Mouse (Mus musculus) brain, adult 2 months (tissue): Measurements from ENCODE around the gene Fdx1l.
"Not testable (repeated sequence)": the region's sequence is repeated elsewhere in the genome, so short reads cannot be mapped to it uniquely, and the experiment has no call there.

ENCODE experiments used
- DNase-seq: peaks from one replicate; pipeline ENCODE4 v3.0.0; 2011; ENCODE audit warnings: low read depth, low spot score

The Fdx1l gene

DNA sequence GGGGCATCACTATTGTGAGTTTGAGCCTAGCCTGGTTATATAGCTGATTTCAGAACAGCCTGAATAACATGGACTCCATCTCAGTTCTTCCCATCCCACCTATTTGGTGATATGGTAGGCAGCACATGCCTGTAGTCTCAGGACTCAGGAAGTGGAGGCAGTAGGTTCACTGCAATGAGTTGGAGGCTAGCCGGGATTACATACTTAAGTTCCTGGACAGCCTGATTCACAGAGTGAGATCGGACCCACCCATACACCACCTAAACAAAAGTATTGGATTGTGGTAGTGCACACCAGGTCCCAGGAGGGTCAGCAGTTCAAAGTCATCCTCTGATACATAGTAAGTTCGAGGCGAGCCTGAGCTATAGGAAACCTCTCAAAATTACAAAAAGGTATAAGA lies 773 bp downstream of the Fdx1l start:
- peak; percentile 36 for DNase-seq

DNA sequence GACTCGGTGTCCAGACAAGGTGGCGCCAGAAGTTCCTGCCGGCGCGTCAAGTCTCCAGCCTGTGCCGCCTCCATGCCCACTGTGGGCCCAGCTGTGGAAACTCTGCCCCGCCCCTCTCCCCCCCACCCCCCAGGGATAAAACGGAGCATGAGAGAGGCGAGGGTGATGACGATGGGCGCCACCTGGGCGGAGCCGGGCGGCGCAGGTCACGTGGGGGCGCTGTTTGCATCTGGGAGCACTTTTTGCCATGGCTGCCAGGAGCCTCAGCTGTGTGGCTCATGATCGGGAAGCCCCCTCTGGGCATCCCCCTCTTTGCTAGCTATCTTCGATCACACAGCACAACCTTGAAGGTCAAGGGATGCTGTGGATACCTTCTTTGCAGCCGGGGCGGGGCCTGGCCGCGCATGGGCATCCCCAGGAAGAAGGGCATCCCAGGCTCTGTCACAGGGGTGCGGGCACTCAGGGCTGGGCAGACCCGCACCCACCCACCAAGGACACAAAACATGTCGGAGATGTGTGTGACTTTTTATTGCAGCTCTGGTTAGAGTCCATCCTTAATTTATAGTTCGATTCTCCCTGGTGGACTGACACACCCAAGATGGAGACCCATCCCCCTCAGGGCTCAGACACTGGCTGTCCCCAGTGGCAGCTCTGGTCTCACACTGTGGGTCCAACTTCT lies 6.3 kb downstream of the Fdx1l start, which contains the start of gene Zglp1:
Gene Zglp1 (minus strand): TSS at position 88 of the 679 bp plus-strand sequence.
- no peak for DNase-seq

GRCm38 (mm10) chr9:21062928-21063327 lies 10.5 kb downstream of the Fdx1l start:
- peak; percentile 94 for DNase-seq

DNA sequence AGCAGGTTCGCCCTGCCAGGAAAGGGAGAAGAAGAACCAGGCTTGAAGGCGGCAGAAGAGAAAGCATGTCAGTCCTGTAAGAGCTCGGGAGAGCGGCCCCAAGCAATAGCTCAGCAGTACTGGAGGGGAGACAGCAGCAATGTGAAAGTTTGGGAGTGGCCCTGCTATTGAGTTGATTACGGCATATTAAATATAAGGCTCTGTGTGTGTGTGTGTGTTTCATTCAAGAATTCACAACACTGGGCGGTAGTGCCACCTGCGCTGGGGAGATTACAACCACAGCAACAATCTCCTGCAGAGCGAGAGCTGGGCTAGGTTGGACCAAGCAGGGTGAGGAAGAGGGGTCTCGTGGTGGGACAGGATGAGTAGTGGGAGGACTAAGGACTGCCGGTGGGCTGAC lies 21.8 kb downstream of the Fdx1l start:
- DNase-seq, result no peak

GRCm38 (mm10) chr9:21045235-21045634 lies 28.2 kb downstream of the Fdx1l start:
- no peak for DNase-seq

DNA sequence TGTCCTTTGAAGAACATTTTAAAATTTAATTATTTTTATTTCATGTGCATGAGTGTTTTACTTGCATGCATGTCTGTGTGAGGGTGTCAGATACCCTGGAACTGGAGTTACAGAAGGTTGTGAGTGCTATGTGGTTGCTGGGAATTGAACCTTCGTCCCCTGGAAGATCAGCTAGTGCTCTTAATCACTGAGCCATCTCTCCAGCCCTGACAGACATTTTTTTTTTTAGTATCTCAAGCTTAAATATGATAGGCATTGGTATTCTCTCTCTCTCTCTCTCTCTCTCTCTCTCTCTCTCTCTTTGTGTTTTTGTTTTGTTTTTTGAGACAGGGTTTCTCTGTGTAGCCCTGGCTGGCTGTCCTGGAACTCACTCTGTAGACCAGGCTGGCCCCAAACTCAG lies 28.6 kb downstream of the Fdx1l start:
- DNase-seq, result not testable (repeated sequence)

DNA sequence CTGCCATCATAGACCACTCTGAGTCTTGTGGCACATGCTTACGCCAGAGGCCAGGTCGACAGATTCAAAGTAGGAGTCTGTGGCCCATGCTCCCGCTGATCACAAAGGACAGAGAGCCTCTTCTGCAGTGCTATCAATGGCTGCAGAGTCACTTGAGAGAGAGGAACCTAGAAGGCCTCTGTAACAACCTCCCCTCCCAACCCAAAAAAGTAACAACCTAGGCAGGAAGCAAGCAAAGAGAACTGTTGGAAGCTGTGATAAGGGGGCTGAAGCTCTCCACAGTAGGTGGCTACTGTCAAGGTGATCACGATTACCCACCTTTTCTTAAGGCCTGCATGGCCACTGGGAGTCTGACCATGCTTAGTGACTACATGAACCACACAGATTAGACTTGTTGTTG lies 29.9 kb downstream of the Fdx1l start:
- DNase-seq, result no peak

DNA sequence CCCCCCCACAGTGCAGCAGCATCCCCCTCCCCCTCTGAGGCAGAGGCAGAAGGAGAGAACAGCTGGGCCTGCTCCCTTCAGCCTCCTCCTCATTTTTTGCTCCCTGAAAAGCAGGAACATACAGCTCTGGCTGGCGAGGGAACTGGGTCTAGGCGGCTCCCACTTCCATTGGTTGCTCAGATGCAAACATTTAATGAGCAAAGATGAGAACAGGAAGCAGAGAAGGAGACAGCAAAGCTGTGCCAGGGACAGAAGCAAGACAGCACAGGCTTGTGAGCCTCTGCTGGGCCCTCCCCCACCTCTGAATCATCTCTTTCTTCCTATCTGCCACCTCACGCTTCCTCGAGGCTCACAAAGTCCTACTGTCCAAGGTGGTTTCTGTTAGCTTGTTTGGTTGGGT lies 32.1 kb downstream of the Fdx1l start:
- peak; percentile 96 for DNase-seq

DNA sequence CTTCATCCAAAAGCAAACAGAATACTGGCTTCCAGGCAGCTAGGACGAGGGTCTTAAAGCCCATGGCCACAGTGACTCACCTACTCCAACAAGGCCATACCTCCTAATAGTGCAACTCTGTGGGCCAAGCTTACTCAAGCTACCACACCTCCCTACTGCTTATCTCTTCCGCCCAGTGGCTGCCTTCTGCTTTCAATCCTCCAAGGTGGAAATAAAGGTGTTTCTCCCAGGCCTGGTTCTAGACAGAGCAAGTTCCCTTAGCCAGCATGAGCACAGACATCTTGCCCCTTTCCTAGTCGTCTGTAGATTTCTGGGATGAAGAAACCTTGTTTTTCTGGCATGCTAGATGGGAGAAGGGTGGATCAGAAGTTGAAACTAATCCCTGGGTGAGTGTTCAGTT lies 33.6 kb downstream of the Fdx1l start:
- no peak for DNase-seq

DNA sequence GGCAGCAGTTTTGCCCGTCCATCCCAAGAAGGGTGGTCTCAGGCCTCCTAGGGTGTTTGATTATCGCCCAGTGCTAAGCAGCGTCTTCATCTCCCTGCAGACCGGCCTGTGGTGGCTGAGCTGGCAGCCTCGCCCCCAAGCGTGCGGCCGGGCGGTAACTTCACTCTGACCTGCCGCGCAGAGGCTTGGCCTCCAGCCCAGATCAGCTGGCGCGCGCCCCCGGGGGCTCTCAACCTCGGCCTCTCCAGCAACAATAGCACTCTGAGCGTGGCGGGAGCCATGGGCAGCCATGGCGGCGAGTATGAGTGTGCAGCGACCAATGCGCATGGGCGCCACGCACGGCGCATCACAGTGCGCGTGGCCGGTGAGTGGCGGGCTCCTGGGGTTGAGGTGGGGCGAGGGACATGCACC lies 35.9 kb downstream of the Fdx1l start:
- peak; percentile 51 for DNase-seq

GRCm38 (mm10) chr9:21036666-21037065 lies 36.7 kb downstream of the Fdx1l start:
- DNase-seq, result no peak

- no peak for DNase-seq
Measured at GRCm38 (mm10) chr9:21036161-21036560, 37.3 kb downstream of the Fdx1l start.

DNA sequence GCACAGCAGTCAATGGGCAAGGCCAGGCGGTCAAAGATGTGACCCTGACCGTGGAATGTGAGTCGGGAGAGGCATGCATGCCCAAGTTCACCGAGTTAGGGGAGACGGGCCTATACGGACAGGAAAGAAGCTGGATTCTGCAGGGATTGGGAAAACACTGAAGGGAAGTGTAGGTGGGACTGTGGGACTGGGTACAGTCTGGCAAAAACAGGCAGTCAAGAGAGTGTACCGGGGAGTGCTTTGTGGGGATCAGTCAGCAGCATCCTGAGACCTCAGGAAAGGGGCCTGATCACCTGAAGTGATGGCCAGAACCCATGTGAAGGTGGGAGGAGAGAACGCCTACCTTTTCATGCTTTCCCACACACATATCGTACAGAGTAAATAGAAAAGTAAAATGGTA lies 37.8 kb downstream of the Fdx1l start:
- DNase-seq, result peak; percentile 61

DNA sequence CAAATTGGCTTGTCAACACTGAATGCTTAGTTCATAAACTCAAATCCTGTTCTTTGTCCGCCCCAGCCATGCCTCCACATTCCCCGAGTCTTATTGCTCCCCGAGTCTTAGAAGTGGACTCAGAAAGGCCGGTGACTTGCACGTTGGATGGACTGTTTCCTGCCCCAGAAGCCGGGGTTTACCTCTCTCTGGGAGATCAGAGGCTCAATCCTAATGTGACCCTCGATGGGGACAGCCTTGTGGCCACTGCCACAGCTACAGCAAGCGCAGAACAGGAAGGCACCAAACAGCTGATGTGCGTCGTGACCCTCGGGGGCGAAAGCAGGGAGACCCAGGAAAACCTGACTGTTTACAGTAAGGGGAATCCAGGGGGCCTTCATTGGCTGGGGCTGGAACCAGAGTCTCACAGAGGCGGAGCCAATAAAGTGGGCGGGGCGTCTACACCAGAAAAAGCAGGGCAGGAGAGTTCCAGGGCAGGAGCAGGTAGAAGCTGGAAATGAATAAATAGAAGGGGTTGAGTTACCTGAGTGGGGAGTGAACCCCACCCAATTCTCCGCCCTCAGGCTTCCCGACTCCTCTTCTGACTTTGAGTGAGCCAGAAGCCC lies 38.8 kb downstream of the Fdx1l start:
- no peak for DNase-seq

DNA sequence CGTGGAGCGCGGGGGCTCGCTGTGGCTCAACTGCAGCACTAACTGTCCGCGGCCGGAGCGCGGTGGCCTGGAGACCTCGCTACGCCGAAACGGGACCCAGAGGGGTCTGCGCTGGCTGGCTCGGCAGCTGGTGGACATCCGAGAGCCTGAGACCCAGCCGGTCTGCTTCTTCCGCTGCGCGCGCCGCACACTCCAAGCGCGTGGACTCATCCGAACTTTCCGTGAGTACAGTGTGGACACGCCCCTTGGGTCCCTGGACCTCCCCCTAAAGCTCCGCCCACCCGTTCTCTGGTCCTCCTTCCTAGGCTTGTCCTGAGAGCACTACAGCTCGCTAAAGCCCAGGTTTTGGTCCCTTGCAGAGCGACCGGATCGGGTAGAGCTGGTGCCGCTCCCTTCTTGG lies 40.3 kb downstream of the Fdx1l start:
- DNase-seq, result peak; percentile 83

DNA sequence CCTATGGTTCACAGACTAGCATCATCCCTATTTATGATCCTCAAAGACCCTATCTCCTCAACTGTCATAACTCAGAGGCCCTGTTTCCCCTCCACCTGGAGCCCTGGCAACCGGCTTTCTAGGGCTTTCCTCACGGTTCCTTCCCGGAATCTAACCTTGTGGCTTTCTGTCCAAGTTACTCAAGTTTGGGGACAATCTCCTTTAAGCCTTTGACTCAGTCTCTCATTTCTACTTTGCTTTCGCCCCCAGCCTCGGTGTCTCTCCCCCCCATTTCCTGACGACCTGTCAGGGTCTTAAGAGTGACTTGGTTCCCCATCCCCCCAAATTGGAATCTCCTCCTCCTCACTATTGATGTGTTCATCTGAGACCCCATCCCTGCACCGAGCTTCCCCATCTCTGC lies 40.9 kb downstream of the Fdx1l start:
- no peak for DNase-seq

GRCm38 (mm10) chr9:21031896-21032351 lies 41.5 kb downstream of the Fdx1l start, which contains the start of gene Icam5:
TSS of gene Icam5 (plus strand) at chr9:21032073.
- peak; percentile 90 for DNase-seq

DNA sequence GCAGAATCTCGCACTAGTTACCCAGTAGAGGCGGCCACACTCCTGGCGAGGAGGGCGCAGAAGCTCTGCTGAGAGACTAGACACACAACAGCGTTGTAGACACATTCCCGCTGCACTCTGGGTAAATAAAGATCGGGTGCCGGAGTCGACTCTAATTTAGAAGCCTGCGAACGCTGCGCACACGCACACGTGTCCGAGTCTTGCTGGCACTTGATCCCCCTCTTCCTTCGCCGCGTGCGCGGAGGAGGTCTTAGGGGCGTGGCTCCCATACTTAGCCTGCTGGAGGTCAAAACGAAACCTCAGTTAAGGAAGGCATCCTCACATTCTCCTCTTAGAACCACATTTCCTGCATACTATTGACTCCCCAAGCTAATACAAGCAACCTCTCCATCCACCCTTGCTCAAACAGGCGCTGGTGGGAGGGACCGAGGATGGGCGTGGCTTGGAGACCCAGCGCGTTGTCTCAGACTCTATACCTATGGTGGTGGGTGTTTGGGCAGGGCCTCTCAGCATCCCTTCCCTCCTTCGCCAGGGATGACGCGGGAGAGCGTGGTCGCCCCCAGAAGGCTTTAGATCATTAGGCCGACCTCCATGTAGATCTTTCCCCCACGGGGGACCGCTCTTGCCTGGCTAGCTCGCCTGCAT lies 42.0 kb downstream of the Fdx1l start:
- DNase-seq, result peak; percentile 93

DNA sequence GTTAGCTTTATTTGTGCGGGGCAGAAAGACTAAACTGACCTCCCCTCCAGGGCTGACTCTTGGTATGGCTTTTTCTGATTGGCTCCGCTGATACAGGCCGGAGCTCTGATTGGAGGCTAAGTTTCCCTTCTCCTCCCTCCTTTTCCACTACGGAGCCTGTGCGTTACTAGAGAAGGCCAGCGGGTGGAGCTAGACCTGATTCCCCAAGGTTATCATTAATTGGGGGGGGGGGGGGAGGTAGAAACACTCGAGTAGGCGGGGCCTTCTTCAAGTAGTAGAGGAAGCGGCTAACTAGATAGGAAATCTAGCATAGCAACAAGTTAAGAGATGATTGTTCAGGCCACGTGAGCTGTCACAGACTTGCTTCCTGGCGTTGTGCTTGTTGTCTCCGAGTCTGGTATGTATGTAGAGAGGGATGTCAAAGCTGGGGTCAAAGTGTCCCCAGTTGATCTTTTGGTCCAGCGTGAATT lies 42.6 kb downstream of the Fdx1l start:
- DNase-seq, result peak; percentile 97

DNA sequence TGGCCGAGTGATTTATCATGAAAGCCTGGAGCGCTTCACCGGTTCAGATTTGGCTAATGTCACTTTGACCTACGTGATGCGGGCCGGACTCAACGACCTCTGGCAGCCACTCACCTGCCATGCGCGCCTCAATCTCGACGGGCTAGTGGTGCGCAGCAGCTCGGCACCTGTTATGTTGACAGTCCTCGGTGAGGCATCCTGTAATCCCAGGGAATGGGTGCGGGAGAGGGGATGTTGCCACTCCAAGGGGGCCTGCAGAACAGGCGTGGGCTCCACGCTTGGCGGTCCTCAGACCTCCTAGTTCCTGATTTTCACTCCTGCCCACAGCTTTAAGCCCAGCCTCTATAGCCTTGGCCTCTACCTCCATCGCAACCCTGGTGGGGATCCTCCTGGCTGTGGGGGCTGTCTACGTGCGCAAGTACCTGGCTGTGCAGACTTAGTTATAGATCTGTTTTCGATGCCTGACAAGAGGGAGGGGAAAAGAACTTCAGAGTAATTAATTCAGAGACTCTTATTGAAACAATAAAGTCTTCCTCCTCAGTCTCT lies 43.3 kb downstream of the Fdx1l start:
- DNase-seq, result no peak

- DNase-seq, result peak; percentile 74
Measured at GRCm38 (mm10) chr9:21029291-21030054, 43.9 kb downstream of the Fdx1l start, which contains the start of gene Icam4. TSS of gene Icam4 (plus strand) at chr9:21029373.
